ENCODE assay signal across 10 mouse cellular contexts in genomic region chr11:72609242-72609641, GRCm38 (mm10). TPM values are rescaled to one million over a fixed set of nuclear protein-coding genes. Genes with fewer than 3 reads are reported as not detected.
DNase-seq lines count a peak whose midpoint lies in the region; ATAC-seq and TF ChIP-seq lines count a peak whose summit lies in the region.
"Had no signal": no experiment of that assay in that cellular context is flagged by ENCODE, and none has a peak within 500 bp of the region (broad histone marks: within the 10 kb centered on the region; RNA-seq: fewer than 3 reads in every experiment).

No protein-coding gene starts in this region.

- dilution Hi-C loops in CH12.LX (cut with MboI; ENCODE audit: extremely low pct_ligation_motif_present, extremely low pct_unique_long_range_greater_than_20kb, low sequenced_read_pairs) = no loop called here

- no peak for DNase-seq in CH12.LX (ENCODE audit: extremely low read depth)
- DNase-seq in hindbrain, postnatal 0 days (ENCODE audit: low spot score) = no peak
- no peak for DNase-seq in layer of hippocampus, postnatal 14 days (ENCODE audit: low spot score in 2 of 2)
- DNase-seq in right cerebral cortex, adult 18-20 months = no peak
- DNase-seq: adrenal gland, postnatal 14 days; cerebellum, adult 2 months; lung, postnatal 10 days had no signal

- in situ Hi-C loops in CH12.LX (cut with MboI; ENCODE audit: low pct_ligation_motif_present, low pct_unique_long_range_greater_than_20kb, low sequenced_read_pairs) = no loop called here

- no peak overlapping the region for H3K27ac ChIP-seq in hindbrain, embryonic 12.5 days
- no peak overlapping the region for H3K27ac ChIP-seq in hindbrain, embryonic 16.5 days (ENCODE audit: low read depth, low read length)
- no peak overlapping the region for H3K27ac ChIP-seq in CH12.LX (ENCODE audit: insufficient read depth, low read depth)
- H3K27ac ChIP-seq in ES-Bruce4 (ENCODE audit: insufficient read depth, low read length) = no peak overlapping the region
- H3K27ac ChIP-seq in hindbrain, postnatal 0 days = no peak overlapping the region

- no peak overlapping the region for H3K9ac ChIP-seq in hindbrain, embryonic 12.5 days
- no peak overlapping the region for H3K9ac ChIP-seq in hindbrain, embryonic 16.5 days (ENCODE audit: low read depth, low read length)
- H3K9ac ChIP-seq in CH12.LX (ENCODE audit: insufficient read depth, low read depth) (peak overlapping the region; percentile 16; the same call in 1 of the 2 replicates), ES-Bruce4 (ENCODE audit: low read depth, poor library complexity, severe bottlenecking) (peak overlapping the region; percentile 96)
- H3K9ac ChIP-seq in hindbrain, postnatal 0 days (replicated peaks; ENCODE audit: low read length) = no peak overlapping the region; the same call in 1 of the 2 replicates

- no peaks in the 10 kb centered on the region for H3K36me3 ChIP-seq in hindbrain, embryonic 12.5 days
- no peaks in the 10 kb centered on the region for H3K36me3 ChIP-seq in hindbrain, embryonic 16.5 days (ENCODE audit: control insufficient read depth, insufficient read depth, low read length)
- H3K36me3 ChIP-seq in CH12.LX (replicated peaks in 1 of 2; ENCODE audit: control insufficient read depth in 1 of 2, insufficient read depth in 1 of 2, low read length in 1 of 2) (peaks cover 0 to 3% of the 10 kb centered on the region in 2 experiments), ES-Bruce4 (ENCODE audit: control insufficient read depth, insufficient read depth, low read length, poor library complexity, severe bottlenecking) (no peaks in the 10 kb centered on the region)
- H3K36me3 ChIP-seq in hindbrain, postnatal 0 days (ENCODE audit: insufficient read depth, low read length) = no peaks in the 10 kb centered on the region

- H3K27me3 ChIP-seq in hindbrain, embryonic 12.5 days = no peaks in the 10 kb centered on the region
- no peaks in the 10 kb centered on the region for H3K27me3 ChIP-seq in hindbrain, embryonic 16.5 days (replicated peaks; ENCODE audit: control insufficient read depth, insufficient read depth, low read length)
- H3K27me3 ChIP-seq in CH12.LX (replicated peaks) (no peaks in the 10 kb centered on the region), ES-Bruce4 (ENCODE audit: control insufficient read depth, insufficient read depth, low read length, poor library complexity, severe bottlenecking) (no peaks in the 10 kb centered on the region)
- no peaks in the 10 kb centered on the region for H3K27me3 ChIP-seq in hindbrain, postnatal 0 days (ENCODE audit: insufficient read depth, low read length)

- TF ChIP-seq EP300 in CH12.LX (IDR thresholded peaks at IDR 0.05; ENCODE audit: low read length) = no peak
- TF ChIP-seq EP300 in ES-Bruce4 (IDR thresholded peaks at IDR 0.05; ENCODE audit: insufficient read depth, low read depth, low read length) = no peak

- peaks cover 53% of the 10 kb centered on the region for H3K79me2 ChIP-seq in CH12.LX (replicated peaks; ENCODE audit: control insufficient read depth, extremely low read depth, insufficient read depth, poor library complexity, severe bottlenecking)

- no peak overlapping the region for H3K4me3 ChIP-seq in hindbrain, embryonic 12.5 days
- no peak overlapping the region for H3K4me3 ChIP-seq in hindbrain, embryonic 16.5 days (ENCODE audit: low read length)
- peak overlapping the region in 2 of 3 experiments; percentile 73 to 76 for H3K4me3 ChIP-seq in CH12.LX (replicated peaks in 1 of 3; ENCODE audit: low read depth in 2 of 3, low read length in 2 of 3, poor library complexity in 1 of 3)
- H3K4me3 ChIP-seq in ES-Bruce4 (ENCODE audit: low read depth, low read length) = no peak overlapping the region
- H3K4me3 ChIP-seq in hindbrain, postnatal 0 days (ENCODE audit: low read length) = no peak overlapping the region

- no peak for TF ChIP-seq POLR2A in CH12.LX (IDR thresholded peaks at IDR 0.05; ENCODE audit: low read depth, low read length)
- TF ChIP-seq POLR2A in ES-Bruce4 (IDR thresholded peaks at IDR 0.05; ENCODE audit: insufficient read depth, low read length) = no peak

- TF ChIP-seq RAD21 in CH12.LX (IDR thresholded peaks at IDR 0.05; ENCODE audit: low read depth, low read length) = no peak

- no peak for ATAC-seq in hindbrain, embryonic 12.5 days (ENCODE audit: low FRiP score)
- ATAC-seq in hindbrain, embryonic 16.5 days = no peak
- no peak for ATAC-seq in hindbrain, postnatal 0 days

- TF ChIP-seq CTCF in CH12.LX (conservative IDR thresholded peaks at IDR 0.05 in 1 of 2, IDR thresholded peaks at IDR 0.05 in 1 of 2; ENCODE audit: low read depth in 2 of 2, low read length in 2 of 2) (no peak), ES-Bruce4 (IDR thresholded peaks at IDR 0.05; ENCODE audit: low read depth, low read length) (no peak)
- TF ChIP-seq CTCF in hindbrain, postnatal 0 days (IDR thresholded peaks at IDR 0.05; ENCODE audit: low read depth) = no peak

- H3K9me3 ChIP-seq in hindbrain, embryonic 12.5 days (replicated peaks) = no peaks in the 10 kb centered on the region
- H3K9me3 ChIP-seq in hindbrain, embryonic 16.5 days (ENCODE audit: control insufficient read depth, low read length) = no peaks in the 10 kb centered on the region
- H3K9me3 ChIP-seq in CH12.LX (replicated peaks; ENCODE audit: low read length) (no peaks in the 10 kb centered on the region), ES-Bruce4 (replicated peaks; ENCODE audit: control insufficient read depth, insufficient read depth, low read length, poor library complexity, severe bottlenecking) (no peaks in the 10 kb centered on the region)
- H3K9me3 ChIP-seq in hindbrain, postnatal 0 days (ENCODE audit: low read length) = no peaks in the 10 kb centered on the region

- peak overlapping the region; percentile 49 for H3K4me2 ChIP-seq in hindbrain, embryonic 12.5 days (replicated peaks)
- H3K4me2 ChIP-seq in hindbrain, embryonic 16.5 days (ENCODE audit: low read length) = no peak overlapping the region
- H3K4me2 ChIP-seq in CH12.LX (ENCODE audit: insufficient read depth, low read depth, poor library complexity, severe bottlenecking) = peak overlapping the region; percentile 86
- peak overlapping the region; percentile 65; the same call in 1 of the 2 replicates for H3K4me2 ChIP-seq in hindbrain, postnatal 0 days (ENCODE audit: low read depth, low read length)

- peaks cover 11% of the 10 kb centered on the region for H3K4me1 ChIP-seq in hindbrain, embryonic 12.5 days
- peaks cover 7% of the 10 kb centered on the region for H3K4me1 ChIP-seq in hindbrain, embryonic 16.5 days (ENCODE audit: control insufficient read depth, insufficient read depth, low read depth, low read length)
- peaks cover 10 to 29% of the 10 kb centered on the region in 2 experiments for H3K4me1 ChIP-seq in CH12.LX (ENCODE audit: control insufficient read depth in 1 of 2, insufficient read depth in 2 of 2)
- H3K4me1 ChIP-seq in ES-Bruce4 (ENCODE audit: control insufficient read depth, insufficient read depth, low read length) = no peaks in the 10 kb centered on the region
- H3K4me1 ChIP-seq in hindbrain, postnatal 0 days (ENCODE audit: insufficient read depth, low read length) = no peaks in the 10 kb centered on the region

TF ChIP-seq in CH12.LX, 34 proteins besides CTCF, POLR2A, EP300 and RAD21:
- TF ChIP-seq MXI1 (IDR thresholded peaks at IDR 0.05; ENCODE audit: low read depth, low read length) = no peak
- no peak for TF ChIP-seq ZNF384 (IDR thresholded peaks at IDR 0.05; ENCODE audit: low read depth, low read length)
- TF ChIP-seq CHD1 (IDR thresholded peaks at IDR 0.05; ENCODE audit: low read depth, low read length) = no peak

RNA-seq across cellular contexts. Expression of gene Ube2g1, which starts 2.2 kb away (rescaled TPM):
- 115 and 123 TPM in 2 replicates for polyA plus RNA-seq in hindbrain, embryonic 12.5 days (2016; fragmentation: Nextera tagmentation; extraction: Ambion mirVana)
- 76.5 and 82.2 TPM in 2 replicates for polyA plus RNA-seq in hindbrain, embryonic 16.5 days (2015; fragmentation: Nextera tagmentation; extraction: Ambion mirVana)
- total RNA-seq in CH12.LX (2012; rRNA removed) = 34.3 and 34.5 TPM in 2 replicates
- total RNA-seq in CH12.LX (2014; rRNA removed) = 74.4 and 78.3 TPM in 2 replicates
- 52.8 and 73.8 TPM in 2 replicates for polyA plus RNA-seq in CH12.LX (2012; ENCODE audit: insufficient read length, low read depth)
- 36.6 and 43.0 TPM in 2 replicates for polyA plus RNA-seq in ES-Bruce4 (2011; ENCODE audit: insufficient read depth, insufficient read length, low read depth, missing spikeins)
- 32.0 and 40.1 TPM in 2 replicates for total RNA-seq in hindbrain, postnatal 0 days (2014; rRNA removed)
- 65.4 and 68.1 TPM in 2 replicates for polyA plus RNA-seq in hindbrain, postnatal 0 days (2015; fragmentation: Nextera tagmentation; extraction: Ambion mirVana)
- total RNA-seq in layer of hippocampus, postnatal 14 days (2021) = 10 to 100 TPM; 49.8 to 50.8 TPM

RNA-seq across cellular contexts. Expression of gene Spns3, which starts 58.9 kb away (rescaled TPM):
- 0.15 TPM in 1 of 2 replicates, not detected in the other for polyA plus RNA-seq in hindbrain, embryonic 12.5 days (2016; fragmentation: Nextera tagmentation; extraction: Ambion mirVana)
- polyA plus RNA-seq in hindbrain, embryonic 16.5 days (2015; fragmentation: Nextera tagmentation; extraction: Ambion mirVana) = 0.09 TPM in 1 of 2 replicates, not detected in the other
- total RNA-seq in CH12.LX (2012; rRNA removed) (0.17 and 0.21 TPM in 2 replicates), CH12.LX (2014; rRNA removed) (0.85 and 1.0 TPM in 2 replicates)
- polyA plus RNA-seq in CH12.LX (2012; ENCODE audit: insufficient read length, low read depth) (1.6 and 1.8 TPM in 2 replicates), ES-Bruce4 (2011; ENCODE audit: insufficient read depth, insufficient read length, low read depth, missing spikeins) (0.15 TPM in 1 of 2 replicates, not detected in the other)
- 0.10 TPM in 1 of 2 replicates, not detected in the other for total RNA-seq in hindbrain, postnatal 0 days (2014; rRNA removed)
- polyA plus RNA-seq in hindbrain, postnatal 0 days (2015; fragmentation: Nextera tagmentation; extraction: Ambion mirVana) = 0.13 and 0.25 TPM in 2 replicates
- total RNA-seq in layer of hippocampus, postnatal 14 days (2021) = under 1 TPM; 0.23 to 0.38 TPM

Comparison
In these comparisons a context has a peak if more than half of its experiments do, and no peak if none do; other contexts are left out.
1. H3K4me3 ChIP-seq: peak in CH12.LX (2 of 3); none in hindbrain, embryonic 12.5 days (single experiment), hindbrain, embryonic 16.5 days (single experiment), ES-Bruce4 (single experiment) and hindbrain, postnatal 0 days (single experiment).
2. H3K9ac ChIP-seq: peak in CH12.LX (single experiment) and ES-Bruce4 (single experiment); none in hindbrain, embryonic 12.5 days (single experiment), hindbrain, embryonic 16.5 days (single experiment) and hindbrain, postnatal 0 days (single experiment).